In the genomic region with DNA sequence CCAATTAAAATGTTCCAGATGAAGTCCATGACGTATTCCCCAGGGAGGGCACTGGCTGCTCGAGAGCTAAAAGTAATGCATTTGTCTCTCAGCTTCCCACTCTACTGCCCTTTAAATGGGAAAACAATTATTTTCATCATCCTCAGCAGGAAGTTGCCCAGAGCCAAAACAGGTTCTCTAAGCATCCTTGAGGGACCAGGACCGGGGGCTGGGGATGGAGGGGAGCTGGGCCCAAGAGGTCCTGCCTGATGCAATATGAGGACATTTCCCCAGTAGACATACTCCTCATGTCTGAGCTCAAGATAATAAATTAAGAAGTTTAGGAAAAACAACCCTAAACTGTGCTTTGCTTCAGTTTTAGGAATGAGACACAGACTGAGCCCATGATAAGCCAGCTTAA, we compare ENCODE assay signal across 18 mouse cellular contexts.
"Had no signal": no experiment of that assay in that cellular context is flagged by ENCODE, and none has a peak within 500 bp of the region (broad histone marks: within the 10 kb centered on the region; RNA-seq: fewer than 3 reads in every experiment).

No protein-coding gene starts in this region.

- H3K4me1 ChIP-seq: stomach, embryonic 15.5 days had no signal

- DNase-seq: kidney, postnatal 10 days; kidney, postnatal 36 days; layer of hippocampus, postnatal 36 days; liver, embryonic 13.5 days; lung, adult 2 months; lung, postnatal 14 days; lung, postnatal 4 days; midbrain, embryonic 14.5 days; retina, postnatal 1 day; right cerebral cortex, postnatal 25 days; spleen, adult 18-20 months; thymus, postnatal 25 days had no signal

- H3K9ac ChIP-seq: kidney, embryonic 15.5 days; liver, embryonic 13.5 days; neural tube, embryonic 13.5 days; stomach, embryonic 15.5 days had no signal

- H3K36me3 ChIP-seq: kidney, embryonic 15.5 days; liver, embryonic 13.5 days; neural tube, embryonic 13.5 days; stomach, embryonic 15.5 days had no signal

- H3K27ac ChIP-seq: kidney, embryonic 15.5 days; left cerebral cortex, adult 2 months; liver, embryonic 13.5 days; neural tube, embryonic 13.5 days; stomach, embryonic 15.5 days had no signal

- H3K9me3 ChIP-seq: kidney, embryonic 15.5 days; liver, embryonic 13.5 days; neural tube, embryonic 13.5 days; stomach, embryonic 15.5 days had no signal

- H3K4me2 ChIP-seq: kidney, embryonic 15.5 days; liver, embryonic 13.5 days; midbrain, embryonic 11.5 days; neural tube, embryonic 13.5 days; stomach, embryonic 15.5 days had no signal

- H3K27me3 ChIP-seq: kidney, embryonic 15.5 days; liver, embryonic 13.5 days; neural tube, embryonic 13.5 days; stomach, embryonic 15.5 days had no signal

- H3K4me3 ChIP-seq: kidney, embryonic 15.5 days; left cerebral cortex, adult 2 months; liver, embryonic 13.5 days; myocyte; neural tube, embryonic 13.5 days; stomach, embryonic 15.5 days had no signal
